Mouse (Mus musculus) heart, embryonic 14.5 days (tissue): ENCODE measurements around the gene Eif2b4. TPM values are rescaled to one million over a fixed set of nuclear protein-coding genes. Genes with fewer than 3 reads are reported as not detected.

Experiments used
- ATAC-seq: fragments of 200-750 bp; cut with Nextera tagmentation; 2 replicates; pipeline ENCODE4 v1.8.0; 2017; ENCODE audit warnings: low read depth, moderate TSS enrichment; ENCODE audit not compliant: insufficient number of reproducible peaks, insufficient read depth, low FRiP score
- H3K27ac ChIP-seq, 2 experiments: fragments of 200-500 bp in 1 of 2; fragments of 300-500 bp in 1 of 2; sonication (generic) in 1 of 2; replicated peaks in 1 of 2; 2 replicates each; pipeline ENCODE4 v1.5.1; 2012 to 2014; ENCODE audit warnings: low read depth in 2 of 2, low read length in 2 of 2, control low read depth in 1 of 2, mild to moderate bottlenecking in 1 of 2, mixed read lengths in 1 of 2; ENCODE audit not compliant: control insufficient read depth in 1 of 2, insufficient read depth in 1 of 2
- H3K27me3 ChIP-seq: fragments of 300-500 bp; sonication (generic); 2 replicates; pipeline ENCODE4 v1.6.1; 2014; ENCODE audit warnings: mild to moderate bottlenecking, low read length, control low read depth; ENCODE audit not compliant: control insufficient read depth, insufficient read depth
- H3K36me3 ChIP-seq: fragments of 300-500 bp; sonication (generic); 2 replicates; pipeline ENCODE4 v1.6.1; 2014; ENCODE audit warnings: mild to moderate bottlenecking, control low read depth, low read length, mixed read lengths; ENCODE audit not compliant: control insufficient read depth, insufficient read depth
- H3K4me1 ChIP-seq, 2 experiments: fragments of 200-500 bp in 1 of 2; fragments of 300-500 bp in 1 of 2; sonication (generic) in 1 of 2; 2 replicates each; pipeline ENCODE4 v1.6.1; 2012 to 2014; ENCODE audit warnings: low read length in 2 of 2, control low read depth in 1 of 2, mixed read lengths in 1 of 2; ENCODE audit not compliant: control insufficient read depth in 2 of 2, insufficient read depth in 2 of 2
- H3K4me2 ChIP-seq: fragments of 300-500 bp; sonication (generic); 2 replicates; pipeline ENCODE4 v1.6.1; 2014; ENCODE audit warnings: mild to moderate bottlenecking, low read length
- H3K4me3 ChIP-seq, 2 experiments: fragments of 200-500 bp in 1 of 2; fragments of 300-500 bp in 1 of 2; sonication (generic) in 1 of 2; 2 replicates each; pipeline ENCODE4 v1.5.1; 2012 to 2014; ENCODE audit warnings: low read length in 2 of 2, mild to moderate bottlenecking in 2 of 2, control low read depth in 1 of 2, low read depth in 1 of 2, moderate library complexity in 1 of 2; ENCODE audit not compliant: control insufficient read depth in 1 of 2, insufficient read depth in 1 of 2
- H3K9ac ChIP-seq: fragments of 300-500 bp; sonication (generic); 2 replicates; pipeline ENCODE4 v1.6.1; 2014; ENCODE audit warnings: mild to moderate bottlenecking, low read length
- H3K9me3 ChIP-seq: fragments of 300-500 bp; sonication (generic); 2 replicates; pipeline ENCODE4 v1.6.1; 2016; ENCODE audit warnings: low read length, control low read depth; ENCODE audit not compliant: control insufficient read depth
- WGBS: fragments of 180-500 bp; shearing (Covaris S2); extraction: QIAGEN DNeasy Blood & Tissue Kit; methylation state at CpG from one replicate; pipeline ENCODE4 v1.1.7; 2014; 5-methylcytosine and 5-hydroxymethylcytosine counted together
- polyA plus RNA-seq: library from polyadenylated mRNA; unstranded; fragments of >200 nt; fragmentation: Nextera tagmentation; extraction: Ambion mirVana; gene quantifications from 2 replicates; pipeline ENCODE4 v1.2.1, GENCODE M21; 2014

Eif2b4 gene
- polyA plus RNA-seq, 1 experiment from 2014 or later = 50.7 TPM

DNA sequence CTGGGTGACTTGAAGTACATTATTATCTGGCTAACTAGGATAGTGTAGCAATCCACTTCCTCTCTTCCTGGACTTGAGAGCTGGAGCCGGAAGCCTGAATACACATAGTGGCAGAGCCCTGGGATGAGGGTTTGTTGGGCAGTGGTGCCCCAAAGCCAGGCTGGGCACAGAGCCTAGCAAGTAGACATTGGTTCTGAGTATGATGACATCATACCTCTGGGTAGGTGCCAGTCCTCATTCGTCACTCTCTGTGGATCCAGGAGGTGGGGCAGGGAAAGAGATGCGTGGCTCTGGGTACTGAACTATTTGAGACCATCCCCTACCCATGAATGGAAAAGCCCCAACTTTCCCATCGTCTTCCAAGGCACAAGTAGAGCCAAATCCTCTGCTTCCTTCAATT is 43.4 kb downstream of the Eif2b4 start:
- no peak overlapping the region for H3K4me3 ChIP-seq
- no peak overlapping the region for H3K4me2 ChIP-seq
- no peak for ATAC-seq
- 77% methylated on average over 4 of the region's 4 CpGs for WGBS
- H3K4me1 ChIP-seq = peaks cover 5 to 12% of the 10 kb centered on the region in 2 experiments; a peak in 3 of 4 replicates
- H3K27me3 ChIP-seq = no peaks in the 10 kb centered on the region
- no peak overlapping the region for H3K9ac ChIP-seq
- peaks cover 39% of the 10 kb centered on the region for H3K36me3 ChIP-seq
- H3K9me3 ChIP-seq = no peaks in the 10 kb centered on the region
- no peak overlapping the region for H3K27ac ChIP-seq

DNA sequence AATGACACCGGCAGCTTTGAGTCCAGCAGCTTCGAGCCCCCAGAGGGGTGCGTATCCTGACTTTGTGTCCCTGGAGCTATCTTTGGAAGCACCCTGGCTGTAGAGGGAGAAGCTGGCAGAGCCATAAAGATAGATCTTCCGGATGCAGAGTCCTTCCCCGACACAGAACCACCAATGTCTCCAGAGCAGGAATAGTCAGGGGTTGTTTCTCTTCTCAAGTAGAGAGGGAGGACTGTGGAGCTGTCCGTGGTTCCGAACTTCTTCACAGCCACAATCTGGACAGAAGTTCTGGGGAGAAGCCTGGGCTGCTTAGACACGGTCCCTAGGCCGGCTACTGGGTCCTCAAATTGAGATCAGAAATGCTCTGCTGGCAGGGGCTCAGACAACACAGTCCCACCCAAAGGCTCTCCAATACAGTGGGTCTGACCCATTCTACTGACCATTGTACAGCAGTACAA is 54.2 kb downstream of the Eif2b4 start:
- Histone ChIP-seq H3K4me3 (peak overlapping the region; percentile 32 to 36; a peak in 3 of 4 replicates), H3K9me3 (no peaks in the 10 kb centered on the region), H3K27ac (no peak overlapping the region), H3K4me2 (peak overlapping the region; percentile 60), H3K4me1 (peaks cover 15 to 21% of the 10 kb centered on the region in 2 experiments; a peak in 3 of 4 replicates), H3K36me3 (peaks cover 18% of the 10 kb centered on the region), H3K9ac (no peak overlapping the region), H3K27me3 (peaks cover 56% of the 10 kb centered on the region)
- no peak for ATAC-seq
- 8% methylated on average over 9 of the region's 9 CpGs for WGBS

DNA sequence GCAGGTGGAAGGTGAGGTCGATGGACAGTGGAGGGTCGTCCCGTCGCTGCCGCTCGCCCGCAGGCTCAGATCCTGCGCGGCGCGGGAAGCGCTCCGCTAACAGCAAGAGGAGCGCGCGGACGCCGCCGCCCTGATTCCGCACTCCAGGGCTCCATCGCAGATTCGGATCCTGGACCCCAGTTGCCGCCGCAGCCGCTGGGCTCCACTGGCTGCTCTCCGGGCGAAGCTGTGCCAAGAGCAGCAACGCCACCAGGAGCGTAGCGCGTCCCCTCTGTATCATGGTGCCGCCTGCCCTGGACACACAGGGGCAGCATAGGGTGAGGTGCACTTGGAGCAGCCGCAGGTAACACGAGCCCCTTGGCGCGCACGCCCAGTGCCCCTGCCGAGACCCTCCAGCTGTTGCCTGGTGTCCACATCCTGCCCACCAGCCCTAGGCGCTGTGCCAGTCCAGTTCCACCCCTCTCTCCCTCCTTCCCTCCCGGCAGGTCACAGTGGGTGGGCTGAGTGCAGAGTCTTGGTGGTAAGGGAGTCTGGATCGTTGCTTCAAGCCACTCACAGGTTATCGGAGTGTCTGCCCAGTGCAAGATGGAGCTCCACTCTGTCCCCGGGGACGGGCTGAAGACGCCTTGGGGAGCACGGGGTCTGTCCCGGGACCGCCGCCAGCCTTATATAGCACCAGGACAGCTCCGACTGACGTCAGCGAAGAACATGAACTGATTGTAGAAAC is 54.8 kb downstream of the Eif2b4 start, which contains the start of gene Ucn:
TSS of gene Ucn (minus strand) at position 589 of the 727 bp plus-strand sequence.
- no peak within 1 kb of the TSS for H3K27ac ChIP-seq
- 0 out of 2 replicates have a peak, but pooled peaks have one; percentile 8 for ATAC-seq

DNA sequence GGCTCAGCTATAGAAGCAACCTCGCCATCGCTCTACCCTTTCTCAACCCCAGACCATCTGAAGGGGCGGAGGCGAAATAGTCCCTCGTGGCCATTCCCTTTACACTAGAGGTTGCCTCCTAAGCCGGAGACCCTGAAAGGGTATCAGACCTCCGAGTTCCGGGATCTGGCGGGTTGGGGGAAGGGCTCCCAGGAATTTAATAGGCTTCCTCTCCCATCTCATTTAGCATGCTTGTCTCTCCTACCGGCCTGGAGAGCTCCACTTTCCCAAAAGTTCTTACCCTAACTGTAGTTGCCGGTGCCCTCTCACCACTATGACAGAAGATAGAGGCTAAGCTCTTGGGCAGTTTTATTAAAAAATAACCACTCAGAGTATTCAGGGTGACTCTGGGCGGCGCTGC is 55.6 kb downstream of the Eif2b4 start:
- peak overlapping the region; percentile 60 for H3K4me2 ChIP-seq
- H3K4me1 ChIP-seq = peaks cover 15 to 21% of the 10 kb centered on the region in 2 experiments; a peak in 3 of 4 replicates
- peaks cover 10% of the 10 kb centered on the region for H3K36me3 ChIP-seq
- H3K9ac ChIP-seq = no peak overlapping the region
- H3K9me3 ChIP-seq = no peaks in the 10 kb centered on the region
- H3K27ac ChIP-seq = no peak overlapping the region
- H3K4me3 ChIP-seq = peak overlapping the region; percentile 32 to 36
- no peak for ATAC-seq
- 2% methylated on average over 13 of the region's 13 CpGs for WGBS
- H3K27me3 ChIP-seq = peaks cover 59% of the 10 kb centered on the region

More for the DNA sequence above, 54.8 kb downstream of the Eif2b4 start, which contains the start of gene Ucn:
- Histone ChIP-seq H3K4me1 (peaks cover 15 to 21% of the 10 kb centered on the region in 2 experiments; a peak in 3 of 4 replicates), H3K27me3 (peaks cover 59% of the 10 kb centered on the region), H3K9me3 (no peaks in the 10 kb centered on the region), H3K4me3 (peak within 1 kb of the TSS; percentile 32 to 36), H3K9ac (no peak within 1 kb of the TSS), H3K36me3 (peaks cover 13% of the 10 kb centered on the region), H3K4me2 (peak within 1 kb of the TSS; percentile 60)
- 1% methylated on average over 51 of the region's 52 CpGs for WGBS

Other genes starting within 250 kb of the Eif2b4 start
- gene Cgref1, start 247.8 kb downstream of the Eif2b4 start, polyA plus RNA-seq = 2.0 and 3.8 TPM in 2 replicates
- gene Preb, start 233.1 kb downstream of the Eif2b4 start, polyA plus RNA-seq = 49.7 and 59.5 TPM in 2 replicates
- 0.07 and 0.15 TPM in 2 replicates for gene Tcf23, start 224.8 kb downstream of the Eif2b4 start, polyA plus RNA-seq
- gene Atraid, start 145.1 kb downstream of the Eif2b4 start, polyA plus RNA-seq = 142 and 156 TPM in 2 replicates
- gene Slc5a6, start 144.5 kb downstream of the Eif2b4 start, polyA plus RNA-seq = 6.5 and 7.2 TPM in 2 replicates
- 13.3 and 14.3 TPM in 2 replicates for gene Cad, start 138.7 kb downstream of the Eif2b4 start, polyA plus RNA-seq
- gene Dnajc5g, start 87.1 kb downstream of the Eif2b4 start, polyA plus RNA-seq = not detected in 2 replicates
- gene Slc30a3, start 85.2 kb downstream of the Eif2b4 start, polyA plus RNA-seq = 0.26 and 0.43 TPM in 2 replicates
- 7.0 and 9.3 TPM in 2 replicates for gene Trim54, start 76.7 kb downstream of the Eif2b4 start, polyA plus RNA-seq
- not detected in 2 replicates for gene Ucn, start 54.6 kb downstream of the Eif2b4 start, polyA plus RNA-seq
- gene Mpv17, start 39.2 kb downstream of the Eif2b4 start, polyA plus RNA-seq = 98.9 and 111 TPM in 2 replicates
- gene Gm29609, start 13.5 kb downstream of the Eif2b4 start, polyA plus RNA-seq = 1.1 and 2.0 TPM in 2 replicates
- 39.9 and 42.6 TPM in 2 replicates for gene Gtf3c2, start 13.3 kb downstream of the Eif2b4 start, polyA plus RNA-seq
- gene Snx17, start 203 bp downstream of the Eif2b4 start, polyA plus RNA-seq = 118 and 120 TPM in 2 replicates
- gene Zfp513, start 8.9 kb upstream of the Eif2b4 start, polyA plus RNA-seq = 3.3 and 4.3 TPM in 2 replicates
- 85.4 and 91.1 TPM in 2 replicates for gene Ppm1g, start 27.3 kb upstream of the Eif2b4 start, polyA plus RNA-seq
- gene Nrbp1, start 47.4 kb upstream of the Eif2b4 start, polyA plus RNA-seq = 124 and 125 TPM in 2 replicates
- gene Gm9970, start 47.8 kb upstream of the Eif2b4 start, polyA plus RNA-seq = 0.41 and 1.1 TPM in 2 replicates
- 4.8 and 5.4 TPM in 2 replicates for gene Krtcap3, start 58.3 kb upstream of the Eif2b4 start, polyA plus RNA-seq
- 22.3 and 28.5 TPM in 2 replicates for gene Ift172, start 97.7 kb upstream of the Eif2b4 start, polyA plus RNA-seq
- 21.7 and 22.8 TPM in 2 replicates for gene Fndc4, start 102.7 kb upstream of the Eif2b4 start, polyA plus RNA-seq
- gene Gckr, start 104.0 kb upstream of the Eif2b4 start, polyA plus RNA-seq = not detected in 2 replicates